Mouse (Mus musculus) cerebellum, postnatal 4 days (tissue): Measurements from ENCODE around the gene Polr2j.

Experiments used
- DNase-seq, 2 experiments: peaks; one replicate each; pipeline ENCODE4 v3.0.0; 2022; ENCODE audit warnings: low spot score in 2 of 2, mixed read lengths in 1 of 2

Polr2j gene

DNA sequence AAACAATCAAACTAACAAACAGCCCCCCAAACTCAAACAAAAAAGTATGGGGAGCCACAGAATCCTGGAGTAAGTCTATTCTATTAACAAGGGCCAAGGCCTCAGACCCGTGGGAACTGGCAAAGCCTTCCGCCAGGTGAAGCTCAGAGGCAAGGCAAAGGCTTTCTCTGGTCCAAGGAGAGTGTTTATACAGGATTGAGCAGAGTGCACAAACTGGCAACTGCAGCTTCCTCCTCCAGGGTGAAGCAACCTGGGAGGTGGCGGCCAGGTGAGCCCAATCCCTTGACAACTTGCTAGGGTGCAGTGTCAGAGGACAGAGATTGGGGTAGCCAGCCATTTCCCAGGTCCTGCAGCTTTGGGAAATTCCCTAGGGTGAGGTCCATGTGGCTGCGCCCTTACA, 50.9 kb downstream of the Polr2j start:
- DNase-seq: no peak

DNA sequence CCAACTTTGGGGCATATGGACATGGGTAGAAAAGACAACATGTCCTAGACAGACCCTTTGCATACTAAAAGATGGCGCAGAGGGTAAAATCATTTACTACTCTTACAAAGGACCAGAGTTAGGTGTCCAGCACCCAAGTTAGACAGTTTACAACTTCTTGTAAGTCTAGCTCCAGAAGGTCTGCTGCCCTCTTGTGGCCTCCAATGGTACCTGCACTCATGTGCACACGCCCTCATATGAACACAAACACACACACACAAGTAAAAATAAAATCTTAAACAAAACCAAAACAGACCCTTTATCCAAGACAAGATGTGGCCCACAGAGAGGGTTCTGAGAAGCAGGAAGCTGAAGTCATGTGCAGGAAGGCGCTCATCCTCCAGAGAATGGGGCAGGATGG, 51.6 kb downstream of the Polr2j start:
- no peak for DNase-seq

- DNase-seq: peak in 1 of 2 experiments; percentile 42
These were observed 53.4 kb downstream of the Polr2j start for GRCm38 (mm10) chr5:136169626-136170511.

- peak; percentile 70 to 87 for DNase-seq
These were observed 54.3 kb downstream of the Polr2j start, which contains the start of gene Orai2 for GRCm38 (mm10) chr5:136170512-136171362. Orai2 (minus strand) TSS chr5:136170713.

DNA sequence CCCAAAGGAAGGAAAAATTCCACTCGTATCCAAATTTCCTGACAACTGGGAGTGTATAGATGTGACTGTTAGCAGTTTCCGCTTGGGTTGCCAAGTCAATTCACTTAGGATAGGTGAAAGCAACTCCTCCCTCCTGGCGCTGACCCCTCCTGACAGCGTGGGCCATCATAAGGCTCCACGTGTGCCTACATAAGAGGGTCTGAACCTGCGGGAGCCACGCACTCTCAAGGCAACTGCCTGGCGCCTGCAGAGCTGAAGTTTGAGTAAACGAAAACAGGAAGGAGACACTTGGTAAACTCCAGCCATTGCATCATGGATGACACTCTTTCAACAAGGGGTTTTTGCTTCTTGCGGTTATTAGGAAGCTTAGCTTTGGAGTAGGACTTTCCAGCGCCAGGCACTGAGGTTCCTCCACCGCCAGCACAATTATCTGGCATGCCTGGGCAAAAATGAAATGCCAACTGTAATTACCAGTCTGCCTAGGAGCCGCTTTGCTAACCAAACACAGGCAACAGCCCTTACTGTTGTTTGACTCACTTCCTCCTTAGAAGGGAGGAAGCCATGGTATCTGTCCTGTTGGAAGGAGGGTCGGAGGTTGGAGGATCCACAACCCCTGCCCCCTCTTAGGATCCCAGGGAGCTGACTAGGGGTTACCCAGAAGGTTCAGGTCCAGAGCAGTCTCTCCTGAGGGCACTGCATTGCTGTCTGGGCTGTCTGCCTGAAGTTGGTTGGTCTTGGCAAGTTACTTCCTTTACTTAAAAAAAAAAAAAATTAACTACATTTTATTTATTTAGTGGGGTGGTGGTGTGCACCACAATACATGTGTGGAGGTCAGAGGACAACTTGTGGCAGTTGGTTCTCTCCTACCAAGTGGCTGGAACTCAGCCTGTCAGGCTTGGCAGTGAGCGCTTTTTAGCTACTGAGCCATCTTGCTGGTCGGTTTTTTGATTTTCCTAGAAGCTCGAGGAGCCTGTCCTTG, 55.2 kb downstream of the Polr2j start:
- no peak for DNase-seq
